ENCODE assay signal across 9 mouse cellular contexts in genomic region chr7:45654424-45655047, GRCm38 (mm10). TPM values are rescaled to one million over a fixed set of nuclear protein-coding genes. Genes with fewer than 3 reads are reported as not detected.
DNase-seq lines count a peak whose midpoint lies in the region; ATAC-seq and TF ChIP-seq lines count a peak whose summit lies in the region.
"Had no signal": no experiment of that assay in that cellular context is flagged by ENCODE, and none has a peak within 500 bp of the region (broad histone marks: within the 10 kb centered on the region; RNA-seq: fewer than 3 reads in every experiment).

No protein-coding gene starts in this region.

- no peak for TF ChIP-seq POLR2A in lung, adult 2 months (IDR thresholded peaks at IDR 0.05; ENCODE audit: borderline replicate concordance, extremely low read depth, low read depth, low read length)

- H3K36me3 ChIP-seq in forebrain, embryonic 15.5 days, result no peaks in the 10 kb centered on the region
- no peaks in the 10 kb centered on the region for H3K36me3 ChIP-seq in liver, embryonic 14.5 days (replicated peaks; ENCODE audit: control insufficient read depth, insufficient read depth, low read depth)

- no peak overlapping the region for H3K27ac ChIP-seq in forebrain, embryonic 15.5 days (replicated peaks)
- no peak overlapping the region for H3K27ac ChIP-seq in liver, embryonic 14.5 days
- H3K27ac ChIP-seq in left cerebral cortex, adult 2 months, result no peak overlapping the region

- peak overlapping the region; percentile 23 for H3K4me2 ChIP-seq in forebrain, embryonic 15.5 days (replicated peaks)
- H3K4me2 ChIP-seq in liver, embryonic 14.5 days (ENCODE audit: low read depth), result peak overlapping the region; percentile 31; the same call in 1 of the 2 replicates

- no peak overlapping the region for H3K4me3 ChIP-seq in lung, adult 2 months (replicated peaks; ENCODE audit: extremely low read depth, low read depth, low read length)
- H3K4me3 ChIP-seq in forebrain, embryonic 15.5 days, result peak overlapping the region; percentile 16; the same call in 1 of the 2 replicates
- H3K4me3 ChIP-seq in liver, embryonic 14.5 days (ENCODE audit: insufficient read depth in 1 of 2, low read depth in 2 of 2, low read length in 2 of 2), result peak overlapping the region in 1 of 2 experiments; percentile 29; a peak in 2 of 4 replicates
- H3K4me3 ChIP-seq in left cerebral cortex, adult 2 months, result no peak overlapping the region

- intact Hi-C loops in left cerebral cortex, adult 2 months (cut with DNase I), result loop anchor here (5.0 kb wide), 1 partner anchor 37 kb away; the partner anchor contains the start of genes Fgf21 and Fut1

- H3K27me3 ChIP-seq in forebrain, embryonic 15.5 days, result no peaks in the 10 kb centered on the region
- no peaks in the 10 kb centered on the region for H3K27me3 ChIP-seq in liver, embryonic 14.5 days (ENCODE audit: control insufficient read depth, insufficient read depth, low read length)

- WGBS in lung, adult 2 months, result 30% methylated on average over 17 of the region's 17 CpGs
- WGBS in forebrain, embryonic 15.5 days, result 24% methylated on average over 17 of the region's 17 CpGs
- WGBS in liver, embryonic 14.5 days (ENCODE audit: insufficient replicate concordance), result 31% methylated on average over 17 of the region's 17 CpGs

- ATAC-seq in forebrain, embryonic 15.5 days (replicated peaks), result no peak; the same call in 1 of the 2 replicates
- no peak for ATAC-seq in liver, embryonic 14.5 days (ENCODE audit: insufficient read depth)
- ATAC-seq in cerebellum, adult (ENCODE audit: insufficient number of reproducible peaks, low FRiP score, low TSS enrichment), result no peak

- TF ChIP-seq EP300 in liver, embryonic 14.5 days (IDR thresholded peaks at IDR 0.05; ENCODE audit: low read depth), result no peak

- no peak for TF ChIP-seq CTCF in lung, adult 2 months (IDR thresholded peaks at IDR 0.05; ENCODE audit: insufficient read depth, low read length)
- TF ChIP-seq CTCF in liver, embryonic 14.5 days (IDR thresholded peaks at IDR 0.05; ENCODE audit: low read depth), result no peak
- TF ChIP-seq CTCF in left cerebral cortex, adult 2 months (IDR thresholded peaks at IDR 0.05), result no peak

- H3K4me1 ChIP-seq in lung, adult 2 months (ENCODE audit: control insufficient read depth, insufficient read depth, low read length), result no peaks in the 10 kb centered on the region
- 0 out of 2 replicates have a peak, but pooled peaks cover 3% of the 10 kb centered on the region for H3K4me1 ChIP-seq in forebrain, embryonic 15.5 days
- H3K4me1 ChIP-seq in liver, embryonic 14.5 days (replicated peaks; ENCODE audit: control insufficient read depth in 2 of 2, insufficient read depth in 2 of 2, low read length in 1 of 2), result peaks cover 0 to 5% of the 10 kb centered on the region in 2 experiments; a peak in 3 of 4 replicates

- peak; percentile 27 for DNase-seq in lung, postnatal 10 days
- DNase-seq in lung, adult 2 months, result no peak
- no peak for DNase-seq in liver, embryonic 14.5 days (ENCODE audit: low read depth in 3 of 3, low spot score in 3 of 3)
- peak; percentile 40 for DNase-seq in yolk sac, embryonic 10.5 days (ENCODE audit: low spot score)
- DNase-seq in ovary, postnatal 10 days (ENCODE audit: low spot score), result no peak
- no peak for DNase-seq in left cerebral cortex, adult 2 months (ENCODE audit: extremely low spot score in 1 of 2, low spot score in 2 of 2)
- DNase-seq: kidney, adult 18-20 months had no signal

- no peak overlapping the region for H3K9ac ChIP-seq in forebrain, embryonic 15.5 days (replicated peaks)
- no peak overlapping the region for H3K9ac ChIP-seq in liver, embryonic 14.5 days (replicated peaks)

- no peaks in the 10 kb centered on the region for H3K9me3 ChIP-seq in forebrain, embryonic 15.5 days
- H3K9me3 ChIP-seq in liver, embryonic 14.5 days (ENCODE audit: control insufficient read depth, low read length), result no peaks in the 10 kb centered on the region

RNA-seq across cellular contexts. Expression of gene Fut2, which starts 11.7 kb away (rescaled TPM):
- polyA plus RNA-seq in lung, adult 2 months (2012; rRNA removed), result 1.0 and 4.1 TPM in 2 replicates
- 0.31 TPM in 1 of 2 replicates, not detected in the other for polyA plus RNA-seq in forebrain, embryonic 15.5 days (2015; fragmentation: Nextera tagmentation; extraction: Ambion mirVana)
- 0.17 TPM in 1 of 2 replicates, not detected in the other for polyA plus RNA-seq in liver, embryonic 14.5 days (2012; rRNA removed)
- not detected in 2 replicates for polyA plus RNA-seq in liver, embryonic 14.5 days (2014; fragmentation: Nextera tagmentation; extraction: Ambion mirVana)
- under 1 TPM in 1 of 2 experiments, not detected in 1; 0.11 TPM for total RNA-seq in left cerebral cortex, adult 2 months (2021)

RNA-seq across cellular contexts. Expression of gene Mamstr, which starts 14.8 kb away (rescaled TPM):
- polyA plus RNA-seq in lung, adult 2 months (2012; rRNA removed), result 8.6 and 13.2 TPM in 2 replicates
- polyA plus RNA-seq in forebrain, embryonic 15.5 days (2015; fragmentation: Nextera tagmentation; extraction: Ambion mirVana), result 2.5 and 2.7 TPM in 2 replicates
- polyA plus RNA-seq in liver, embryonic 14.5 days (2012; rRNA removed), result 0.25 and 0.56 TPM in 2 replicates
- 0.18 TPM in 1 of 2 replicates, not detected in the other for polyA plus RNA-seq in liver, embryonic 14.5 days (2014; fragmentation: Nextera tagmentation; extraction: Ambion mirVana)
- 1 to 10 TPM; 3.5 to 3.9 TPM for total RNA-seq in left cerebral cortex, adult 2 months (2021)

RNA-seq across cellular contexts. Expression of gene Rasip1, which starts 27.2 kb away (rescaled TPM):
- 139 and 181 TPM in 2 replicates for polyA plus RNA-seq in lung, adult 2 months (2012; rRNA removed)
- 15.5 and 16.6 TPM in 2 replicates for polyA plus RNA-seq in forebrain, embryonic 15.5 days (2015; fragmentation: Nextera tagmentation; extraction: Ambion mirVana)
- 2.2 and 2.6 TPM in 2 replicates for polyA plus RNA-seq in liver, embryonic 14.5 days (2012; rRNA removed)
- 1.3 and 2.6 TPM in 2 replicates for polyA plus RNA-seq in liver, embryonic 14.5 days (2014; fragmentation: Nextera tagmentation; extraction: Ambion mirVana)
- 1 to 10 TPM; 6.1 to 8.0 TPM for total RNA-seq in left cerebral cortex, adult 2 months (2021)

RNA-seq across cellular contexts. Expression of gene Ntn5, which starts 29.3 kb away (rescaled TPM):
- 5.5 and 7.7 TPM in 2 replicates for polyA plus RNA-seq in lung, adult 2 months (2012; rRNA removed)
- 0.29 and 0.45 TPM in 2 replicates for polyA plus RNA-seq in forebrain, embryonic 15.5 days (2015; fragmentation: Nextera tagmentation; extraction: Ambion mirVana)
- 0.04 TPM in 1 of 2 replicates, not detected in the other for polyA plus RNA-seq in liver, embryonic 14.5 days (2012; rRNA removed)
- not detected in 2 replicates for polyA plus RNA-seq in liver, embryonic 14.5 days (2014; fragmentation: Nextera tagmentation; extraction: Ambion mirVana)
- total RNA-seq in left cerebral cortex, adult 2 months (2021), result 1 to 10 TPM; 6.4 to 6.9 TPM

RNA-seq across cellular contexts. Expression of gene Izumo1, which starts 32.9 kb away (rescaled TPM):
- 1.7 and 2.0 TPM in 2 replicates for polyA plus RNA-seq in lung, adult 2 months (2012; rRNA removed)
- 0.17 TPM in 1 of 2 replicates, not detected in the other for polyA plus RNA-seq in forebrain, embryonic 15.5 days (2015; fragmentation: Nextera tagmentation; extraction: Ambion mirVana)
- polyA plus RNA-seq in liver, embryonic 14.5 days (2012; rRNA removed), result 0.10 and 0.15 TPM in 2 replicates
- polyA plus RNA-seq in liver, embryonic 14.5 days (2014; fragmentation: Nextera tagmentation; extraction: Ambion mirVana), result 0.09 TPM in 1 of 2 replicates, not detected in the other
- under 1 TPM in 1 of 2 experiments, not detected in 1; 0.34 TPM for total RNA-seq in left cerebral cortex, adult 2 months (2021)

Comparison
In these comparisons a context has a peak if more than half of its experiments do, and no peak if none do; other contexts are left out.
1. DNase-seq: peak in lung, postnatal 10 days (single experiment) and yolk sac, embryonic 10.5 days (single experiment); none in lung, adult 2 months (single experiment), liver, embryonic 14.5 days (0 of 3), ovary, postnatal 10 days (single experiment) and left cerebral cortex, adult 2 months (0 of 2).